Mouse (Mus musculus): ENCODE data around the gene Plekhs1.

- TF ChIP-seq CTCF (IDR thresholded peaks at IDR 0.05; ENCODE audit: borderline replicate concordance, insufficient read depth, low read depth, low read length) (no peak), POLR2A (IDR thresholded peaks at IDR 0.05; ENCODE audit: borderline replicate concordance, insufficient read depth, low read length) (no peak)
Observed at GRCm38 (mm10) chr19:56476546-56476945, 15.1 kb downstream of the Plekhs1 start.
